Mouse (Mus musculus) intestine, embryonic 16.5 days (tissue): ENCODE measurements around the gene Tst. TPM values are rescaled to one million over a fixed set of nuclear protein-coding genes. Genes with fewer than 3 reads are reported as not detected.

Source experiments
- ATAC-seq: fragments of 200-750 bp; cut with Nextera tagmentation; 2 replicates; pipeline ENCODE4 v1.8.0; 2017; ENCODE audit warnings: moderate TSS enrichment, moderate library complexity
- H3K27ac ChIP-seq: fragments of 300-500 bp; sonication (generic); 2 replicates; pipeline ENCODE4 v1.5.1; 2014; ENCODE audit warnings: mild to moderate bottlenecking, low read length
- H3K27me3 ChIP-seq: fragments of 300-500 bp; sonication (generic); replicated peaks from 2 replicates; pipeline ENCODE4 v1.6.1; 2014; ENCODE audit warnings: low read length, control low read depth, mixed read lengths; ENCODE audit not compliant: control insufficient read depth, insufficient read depth
- H3K36me3 ChIP-seq: fragments of 300-500 bp; sonication (generic); 2 replicates; pipeline ENCODE4 v1.6.1; 2014; ENCODE audit warnings: low read length, control low read depth; ENCODE audit not compliant: control insufficient read depth, insufficient read depth
- H3K4me1 ChIP-seq: fragments of 300-500 bp; sonication (generic); 2 replicates; pipeline ENCODE4 v1.6.1; 2014; ENCODE audit warnings: low read length, control low read depth, mixed read lengths; ENCODE audit not compliant: control insufficient read depth, insufficient read depth
- H3K4me2 ChIP-seq: fragments of 300-500 bp; sonication (generic); 2 replicates; pipeline ENCODE4 v1.6.1; 2014; ENCODE audit warnings: low read depth, low read length, control low read depth
- H3K4me3 ChIP-seq: fragments of 300-500 bp; sonication (generic); 2 replicates; pipeline ENCODE4 v1.5.1; 2014; ENCODE audit warnings: mild to moderate bottlenecking, low read length
- H3K9ac ChIP-seq: fragments of 300-500 bp; sonication (generic); 2 replicates; pipeline ENCODE4 v1.6.1; 2014; ENCODE audit warnings: low read depth, low read length
- H3K9me3 ChIP-seq: fragments of 300-500 bp; sonication (generic); 2 replicates; pipeline ENCODE4 v1.6.1; 2016; ENCODE audit warnings: low read length, control low read depth; ENCODE audit not compliant: control insufficient read depth
- WGBS: fragments of 180-500 bp; shearing (Covaris S2); extraction: QIAGEN DNeasy Blood & Tissue Kit; methylation state at CpG from one replicate; pipeline ENCODE4 v1.1.7; 2014; 5-methylcytosine and 5-hydroxymethylcytosine counted together
- polyA plus RNA-seq: library from polyadenylated mRNA; unstranded; fragments of >200 nt; fragmentation: Nextera tagmentation; extraction: Ambion mirVana; gene quantifications from 2 replicates; pipeline ENCODE4 v1.2.1, GENCODE M21; 2015

The Tst gene
- polyA plus RNA-seq, 1 experiment from 2014 or later: 62.9 TPM

- no peak overlapping the region for H3K4me3 ChIP-seq
- 10% methylated on average over 8 of the region's 8 CpGs for WGBS
These were observed 36.8 kb downstream of the Tst start for GRCm38 (mm10) chr15:78368926-78369346.

GRCm38 (mm10) chr15:78367811-78368210 lies 37.9 kb downstream of the Tst start:
- peaks cover 4% of the 10 kb centered on the region; the same call in 1 of the 2 replicates for H3K9me3 ChIP-seq
- H3K4me3 ChIP-seq: no peak overlapping the region
- H3K9ac ChIP-seq: no peak overlapping the region
- no peak overlapping the region for H3K4me2 ChIP-seq
- no peak overlapping the region for H3K27ac ChIP-seq
- no peaks in the 10 kb centered on the region for H3K4me1 ChIP-seq
- WGBS: 57% methylated on average over 3 of the region's 3 CpGs
- no peaks in the 10 kb centered on the region for H3K36me3 ChIP-seq
- peaks cover 70% of the 10 kb centered on the region for H3K27me3 ChIP-seq
- ATAC-seq: no peak

More at GRCm38 (mm10) chr15:78368926-78369346, 36.8 kb downstream of the Tst start:
- ATAC-seq: peak; percentile 75
- Histone ChIP-seq H3K27me3 (peaks cover 66% of the 10 kb centered on the region), H3K4me1 (no peaks in the 10 kb centered on the region), H3K36me3 (no peaks in the 10 kb centered on the region), H3K4me2 (no peak overlapping the region), H3K9ac (no peak overlapping the region), H3K9me3 (0 out of 2 replicates have a peak, but pooled peaks cover 4% of the 10 kb centered on the region), H3K27ac (no peak overlapping the region)

DNA sequence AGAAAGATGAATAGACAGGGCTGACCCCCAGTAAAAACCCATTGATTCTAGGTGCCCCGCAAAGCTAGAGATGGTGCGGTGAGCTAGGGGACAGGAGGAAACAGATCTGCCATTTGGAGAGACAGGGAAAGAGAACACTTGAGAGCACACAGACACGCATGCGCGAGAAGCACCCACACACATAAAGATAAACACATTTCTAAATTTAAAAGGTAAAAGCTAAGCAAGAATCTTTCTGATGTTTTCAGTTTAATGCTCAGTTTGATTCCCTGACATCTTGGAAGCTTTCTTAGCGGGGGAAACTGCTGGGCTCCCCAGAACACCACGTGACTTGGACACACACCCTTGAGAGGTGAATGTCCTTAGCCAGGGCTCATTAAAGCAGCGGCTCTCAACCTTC lies 38.8 kb downstream of the Tst start:
- H3K27me3 ChIP-seq: peaks cover 68% of the 10 kb centered on the region
- 61% methylated on average over 8 of the region's 8 CpGs for WGBS
- no peak overlapping the region for H3K27ac ChIP-seq

DNA sequence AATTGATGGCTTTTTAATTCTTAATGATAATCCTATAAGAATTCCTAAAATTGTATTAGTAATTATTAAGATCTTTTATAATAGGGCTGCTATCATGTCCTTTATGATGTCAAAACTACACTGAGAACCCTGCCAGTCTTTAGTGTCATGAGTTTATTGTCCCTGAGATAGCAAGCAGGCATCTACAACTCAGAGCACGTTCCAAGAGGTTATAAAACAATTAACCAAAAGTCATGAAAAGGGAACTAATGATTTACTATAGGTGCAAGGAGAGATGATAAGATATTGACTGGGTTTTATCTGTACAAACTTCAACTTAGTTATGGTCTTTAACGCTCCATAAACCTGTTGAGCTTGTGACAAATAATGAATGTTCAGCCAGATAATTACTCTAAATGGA lies 39.8 kb downstream of the Tst start:
- Histone ChIP-seq H3K4me3 (no peak overlapping the region), H3K27me3 (peaks cover 61% of the 10 kb centered on the region), H3K9ac (no peak overlapping the region), H3K4me2 (no peak overlapping the region), H3K36me3 (no peaks in the 10 kb centered on the region), H3K9me3 (peaks cover 8% of the 10 kb centered on the region; the same call in 1 of the 2 replicates), H3K4me1 (no peaks in the 10 kb centered on the region), H3K27ac (no peak overlapping the region)
- WGBS: 36% methylated on average over 2 of the region's 2 CpGs
- ATAC-seq: peak; percentile 81

More for the DNA sequence above, 38.8 kb downstream of the Tst start:
- H3K9ac ChIP-seq: no peak overlapping the region
- peaks cover 8% of the 10 kb centered on the region; the same call in 1 of the 2 replicates for H3K9me3 ChIP-seq
- H3K4me3 ChIP-seq: no peak overlapping the region
- no peak for ATAC-seq
- no peak overlapping the region for H3K4me2 ChIP-seq
- H3K4me1 ChIP-seq: no peaks in the 10 kb centered on the region
- no peaks in the 10 kb centered on the region for H3K36me3 ChIP-seq

DNA sequence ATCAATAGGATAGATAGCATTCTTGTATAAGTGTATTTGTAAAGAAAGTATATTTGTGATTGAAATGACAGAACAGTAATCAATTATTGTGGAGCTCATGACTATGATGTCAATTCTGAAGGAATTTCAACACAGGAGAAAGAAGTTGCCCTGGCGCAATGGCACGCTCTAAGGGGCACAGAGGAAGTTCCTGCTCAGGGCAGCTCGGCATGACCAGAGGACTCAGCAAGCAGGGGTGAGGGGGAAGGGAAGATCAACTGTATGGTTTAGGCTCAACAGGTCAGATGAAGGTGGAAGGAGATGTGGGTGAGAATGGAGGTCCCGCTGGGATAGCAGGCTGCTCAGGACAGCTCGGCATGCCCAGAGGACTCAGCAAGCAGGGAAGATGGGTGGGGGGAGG lies 50.2 kb downstream of the Tst start:
- Histone ChIP-seq H3K4me2 (no peak overlapping the region), H3K9me3 (no peaks in the 10 kb centered on the region), H3K27me3 (peaks cover 25% of the 10 kb centered on the region), H3K36me3 (no peaks in the 10 kb centered on the region), H3K4me1 (no peaks in the 10 kb centered on the region), H3K9ac (no peak overlapping the region), H3K27ac (no peak overlapping the region), H3K4me3 (no peak overlapping the region)
- 83% methylated on average over 5 of the region's 5 CpGs for WGBS
- no peak for ATAC-seq

DNA sequence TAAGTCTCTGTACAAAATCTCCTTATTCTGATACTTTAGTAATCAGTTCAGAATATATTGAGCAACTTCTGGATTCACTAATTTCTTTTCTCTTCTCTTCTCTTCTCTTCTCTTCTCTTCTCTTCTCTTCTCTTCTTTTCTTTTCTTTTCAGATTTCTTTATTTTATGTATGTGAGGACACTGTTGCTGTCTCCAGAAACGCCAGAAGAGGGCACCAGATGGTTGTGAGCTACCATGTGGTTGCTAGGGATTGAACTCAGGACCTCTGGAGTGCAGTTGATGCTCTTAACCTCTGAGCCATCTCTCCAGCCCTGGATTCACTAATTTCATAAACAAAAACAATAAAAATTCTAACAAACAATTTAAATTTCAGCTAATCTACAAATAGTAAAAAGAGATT lies 50.7 kb downstream of the Tst start:
- peaks cover 25% of the 10 kb centered on the region for H3K27me3 ChIP-seq
- H3K36me3 ChIP-seq: no peaks in the 10 kb centered on the region
- no peak overlapping the region for H3K4me3 ChIP-seq
- no peaks in the 10 kb centered on the region for H3K9me3 ChIP-seq
- H3K4me2 ChIP-seq: no peak overlapping the region
- no peaks in the 10 kb centered on the region for H3K4me1 ChIP-seq
- no peak overlapping the region for H3K9ac ChIP-seq
- ATAC-seq: no peak
- no peak overlapping the region for H3K27ac ChIP-seq
- 0% methylated on average over 1 of the region's 1 CpGs for WGBS

GRCm38 (mm10) chr15:78351586-78352165 lies 54.0 kb downstream of the Tst start:
- H3K27me3 ChIP-seq: peaks cover 13% of the 10 kb centered on the region
- H3K4me2 ChIP-seq: no peak overlapping the region
- no peak overlapping the region for H3K9ac ChIP-seq
- no peaks in the 10 kb centered on the region for H3K36me3 ChIP-seq
- H3K4me1 ChIP-seq: no peaks in the 10 kb centered on the region
- WGBS: 62% methylated on average over 3 of the region's 3 CpGs
- no peak for ATAC-seq
- H3K9me3 ChIP-seq: no peaks in the 10 kb centered on the region
- H3K4me3 ChIP-seq: no peak overlapping the region
- H3K27ac ChIP-seq: no peak overlapping the region

Other genes starting within 250 kb of the Tst start
- 51.7 and 57.4 TPM in 2 replicates for gene Ift27, start 231.8 kb downstream of the Tst start, polyA plus RNA-seq
- gene Pvalb, start 199.5 kb downstream of the Tst start, polyA plus RNA-seq: not detected in 2 replicates
- 4.2 and 5.6 TPM in 2 replicates for gene Ncf4, start 161.1 kb downstream of the Tst start, polyA plus RNA-seq
- 0.24 and 0.32 TPM in 2 replicates for gene Csf2rb2, start 100.2 kb downstream of the Tst start, polyA plus RNA-seq
- 2.1 and 2.4 TPM in 2 replicates for gene Csf2rb, start 80.2 kb downstream of the Tst start, polyA plus RNA-seq
- not detected in 2 replicates for gene Tex33, start 10.0 kb downstream of the Tst start, polyA plus RNA-seq
- gene Mpst, start 509 bp upstream of the Tst start, polyA plus RNA-seq: 3.0 and 3.4 TPM in 2 replicates
- 20.2 and 23.6 TPM in 2 replicates for gene Kctd17, start 22.7 kb upstream of the Tst start, polyA plus RNA-seq
- gene Tmprss6, start 62.7 kb upstream of the Tst start, polyA plus RNA-seq: 0.45 and 0.82 TPM in 2 replicates
- gene Il2rb, start 89.4 kb upstream of the Tst start, polyA plus RNA-seq: 1.8 and 2.1 TPM in 2 replicates
- gene C1qtnf6, start 125.5 kb upstream of the Tst start, polyA plus RNA-seq: 24.0 and 25.5 TPM in 2 replicates
- gene Sstr3, start 138.8 kb upstream of the Tst start, polyA plus RNA-seq: 0.23 and 0.24 TPM in 2 replicates
- gene Rac2, start 166.9 kb upstream of the Tst start, polyA plus RNA-seq: 19.9 and 25.1 TPM in 2 replicates
- gene Cyth4, start 191.1 kb upstream of the Tst start, polyA plus RNA-seq: 7.2 and 8.5 TPM in 2 replicates